Mouse (Mus musculus): ENCODE results near the gene Pttg1ip. TPM values are rescaled to one million over a fixed set of nuclear protein-coding genes. Genes with fewer than 3 reads are reported as not detected.

Pttg1ip gene
- polyA plus RNA-seq, 1 experiment = 131 TPM

- Histone ChIP-seq H3K27ac (ENCODE audit: control insufficient read depth, insufficient read depth, low read depth, low read length) (no peak overlapping the region), H3K4me3 (ENCODE audit: control insufficient read depth, low read depth, low read length) (no peak overlapping the region), H3K4me1 (ENCODE audit: control insufficient read depth, insufficient read depth, low read length) (peaks cover 9% of the 10 kb centered on the region), H3K36me3 (ENCODE audit: control insufficient read depth, insufficient read depth, low read length) (no peaks in the 10 kb centered on the region), H3K27me3 (ENCODE audit: control insufficient read depth, insufficient read depth, low read length) (no peaks in the 10 kb centered on the region)
- TF ChIP-seq POLR2A (IDR thresholded peaks at IDR 0.05; ENCODE audit: control insufficient read depth, low read depth, low read length) (no peak), CTCF (IDR thresholded peaks at IDR 0.05; ENCODE audit: control insufficient read depth, insufficient read depth, insufficient replicate concordance, low read depth, low read length) (no peak)
Observed at GRCm38 (mm10) chr10:77569481-77569880, 12.0 kb upstream of the Pttg1ip start.

- no peak overlapping the region for H3K27ac ChIP-seq (ENCODE audit: control insufficient read depth, insufficient read depth, low read depth, low read length)
- no peaks in the 10 kb centered on the region for H3K27me3 ChIP-seq (ENCODE audit: control insufficient read depth, insufficient read depth, low read length)
- peaks cover 9% of the 10 kb centered on the region for H3K4me1 ChIP-seq (ENCODE audit: control insufficient read depth, insufficient read depth, low read length)
- no peaks in the 10 kb centered on the region for H3K36me3 ChIP-seq (ENCODE audit: control insufficient read depth, insufficient read depth, low read length)
- TF ChIP-seq CTCF (IDR thresholded peaks at IDR 0.05; ENCODE audit: control insufficient read depth, insufficient read depth, insufficient replicate concordance, low read depth, low read length) (no peak), POLR2A (IDR thresholded peaks at IDR 0.05; ENCODE audit: control insufficient read depth, low read depth, low read length) (no peak)
- no peak overlapping the region for H3K4me3 ChIP-seq (ENCODE audit: control insufficient read depth, low read depth, low read length)
Observed at GRCm38 (mm10) chr10:77569973-77570658, 11.4 kb upstream of the Pttg1ip start.

- H3K36me3 ChIP-seq (ENCODE audit: control insufficient read depth, insufficient read depth, low read length) = no peaks in the 10 kb centered on the region
- H3K27ac ChIP-seq (ENCODE audit: control insufficient read depth, insufficient read depth, low read depth, low read length) = no peak overlapping the region
- no peak for TF ChIP-seq POLR2A (IDR thresholded peaks at IDR 0.05; ENCODE audit: control insufficient read depth, low read depth, low read length)
- no peak for TF ChIP-seq CTCF (IDR thresholded peaks at IDR 0.05; ENCODE audit: control insufficient read depth, insufficient read depth, insufficient replicate concordance, low read depth, low read length)
Observed at GRCm38 (mm10) chr10:77572225-77572624, 9.3 kb upstream of the Pttg1ip start.

GRCm38 (mm10) chr10:77573162-77573561, 8.4 kb upstream of the Pttg1ip start:
- TF ChIP-seq POLR2A (IDR thresholded peaks at IDR 0.05; ENCODE audit: control insufficient read depth, low read depth, low read length) (no peak), CTCF (IDR thresholded peaks at IDR 0.05; ENCODE audit: control insufficient read depth, insufficient read depth, insufficient replicate concordance, low read depth, low read length) (no peak)
- no peak overlapping the region for H3K27ac ChIP-seq (ENCODE audit: control insufficient read depth, insufficient read depth, low read depth, low read length)
- no peaks in the 10 kb centered on the region for H3K36me3 ChIP-seq (ENCODE audit: control insufficient read depth, insufficient read depth, low read length)
- no peaks in the 10 kb centered on the region for H3K27me3 ChIP-seq (ENCODE audit: control insufficient read depth, insufficient read depth, low read length)
- no peak overlapping the region for H3K4me3 ChIP-seq (ENCODE audit: control insufficient read depth, low read depth, low read length)
- peaks cover 9% of the 10 kb centered on the region for H3K4me1 ChIP-seq (ENCODE audit: control insufficient read depth, insufficient read depth, low read length)

More at GRCm38 (mm10) chr10:77572225-77572624, 9.3 kb upstream of the Pttg1ip start:
- H3K27me3 ChIP-seq (ENCODE audit: control insufficient read depth, insufficient read depth, low read length) = no peaks in the 10 kb centered on the region
- peaks cover 9% of the 10 kb centered on the region for H3K4me1 ChIP-seq (ENCODE audit: control insufficient read depth, insufficient read depth, low read length)
- no peak overlapping the region for H3K4me3 ChIP-seq (ENCODE audit: control insufficient read depth, low read depth, low read length)

GRCm38 (mm10) chr10:77580027-77580920, 1.2 kb upstream of the Pttg1ip start:
- Histone ChIP-seq H3K27ac (ENCODE audit: control insufficient read depth, insufficient read depth, low read depth, low read length) (peak overlapping the region; percentile 94), H3K4me3 (ENCODE audit: control insufficient read depth, low read depth, low read length) (peak overlapping the region; percentile 98), H3K4me1 (ENCODE audit: control insufficient read depth, insufficient read depth, low read length) (peaks cover 11% of the 10 kb centered on the region), H3K27me3 (ENCODE audit: control insufficient read depth, insufficient read depth, low read length) (no peaks in the 10 kb centered on the region), H3K36me3 (ENCODE audit: control insufficient read depth, insufficient read depth, low read length) (no peaks in the 10 kb centered on the region)
- no peak for TF ChIP-seq CTCF (IDR thresholded peaks at IDR 0.05; ENCODE audit: control insufficient read depth, insufficient read depth, insufficient replicate concordance, low read depth, low read length)

- Histone ChIP-seq H3K27me3 (ENCODE audit: control insufficient read depth, insufficient read depth, low read length) (no peaks in the 10 kb centered on the region), H3K4me3 (ENCODE audit: control insufficient read depth, low read depth, low read length) (peak overlapping the region; percentile 98), H3K36me3 (ENCODE audit: control insufficient read depth, insufficient read depth, low read length) (no peaks in the 10 kb centered on the region), H3K4me1 (ENCODE audit: control insufficient read depth, insufficient read depth, low read length) (peaks cover 11% of the 10 kb centered on the region), H3K27ac (ENCODE audit: control insufficient read depth, insufficient read depth, low read depth, low read length) (peak overlapping the region; percentile 94)
- TF ChIP-seq CTCF (IDR thresholded peaks at IDR 0.05; ENCODE audit: control insufficient read depth, insufficient read depth, insufficient replicate concordance, low read depth, low read length) (no peak), POLR2A (IDR thresholded peaks at IDR 0.05; ENCODE audit: control insufficient read depth, low read depth, low read length) (no peak)
Observed at GRCm38 (mm10) chr10:77581023-77581407, 505 bp upstream of the Pttg1ip start.

- no peak for TF ChIP-seq POLR2A (IDR thresholded peaks at IDR 0.05; ENCODE audit: control insufficient read depth, low read depth, low read length)
- TF ChIP-seq CTCF (IDR thresholded peaks at IDR 0.05; ENCODE audit: control insufficient read depth, insufficient read depth, insufficient replicate concordance, low read depth, low read length) = no peak
- Histone ChIP-seq H3K27ac (ENCODE audit: control insufficient read depth, insufficient read depth, low read depth, low read length) (peak overlapping the region; percentile 94), H3K36me3 (ENCODE audit: control insufficient read depth, insufficient read depth, low read length) (no peaks in the 10 kb centered on the region), H3K4me1 (ENCODE audit: control insufficient read depth, insufficient read depth, low read length) (peaks cover 11% of the 10 kb centered on the region), H3K4me3 (ENCODE audit: control insufficient read depth, low read depth, low read length) (peak overlapping the region; percentile 98), H3K27me3 (ENCODE audit: control insufficient read depth, insufficient read depth, low read length) (no peaks in the 10 kb centered on the region)
Observed at GRCm38 (mm10) chr10:77582285-77582618, 732 bp downstream of the Pttg1ip start.

All from testis, adult 2 months (tissue).